Mouse (Mus musculus): ENCODE data around the gene Six5. TPM values are rescaled to one million over a fixed set of nuclear protein-coding genes. Genes with fewer than 3 reads are reported as not detected.

Six5 gene
- polyA plus RNA-seq, 1 experiment from 2014 or later, result 7.6 TPM

DNA sequence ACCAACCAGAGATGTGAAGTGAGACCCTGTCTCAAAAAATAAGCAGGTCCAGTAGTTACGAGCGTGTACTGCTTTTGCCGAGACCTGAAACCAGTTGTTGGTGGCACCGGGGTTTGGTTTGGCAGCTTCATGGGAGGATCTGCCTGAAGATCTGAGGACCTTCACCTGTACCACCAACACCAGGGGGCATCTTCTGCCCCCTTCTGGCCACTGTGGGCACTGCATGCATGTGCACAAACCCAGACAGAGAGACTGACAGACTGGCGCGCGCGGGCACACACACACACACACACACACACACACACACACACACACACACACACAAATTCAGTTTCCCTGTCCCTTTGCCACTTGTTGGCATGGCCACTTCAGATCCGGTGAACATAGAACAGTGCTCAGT lies 20.9 kb upstream of the Six5 start:
- ATAC-seq (replicated peaks; ENCODE audit: low FRiP score, low read depth), result no peak
- Histone ChIP-seq H3K4me1 (replicated peaks; ENCODE audit: insufficient read depth, low read length) (peaks cover 11% of the 10 kb centered on the region), H3K9ac (ENCODE audit: low read depth, low read length) (no peak overlapping the region), H3K27me3 (ENCODE audit: insufficient read depth, low read length) (no peaks in the 10 kb centered on the region), H3K36me3 (ENCODE audit: insufficient read depth, low read length) (no peaks in the 10 kb centered on the region; the same call in 1 of the 2 replicates), H3K9me3 (replicated peaks; ENCODE audit: low read length) (no peaks in the 10 kb centered on the region), H3K27ac (no peak overlapping the region), H3K4me3 (replicated peaks; ENCODE audit: low read depth, low read length) (no peak overlapping the region), H3K4me2 (ENCODE audit: low read length) (no peak overlapping the region)
- no peak for DNase-seq (ENCODE audit: low spot score)
- TF ChIP-seq CTCF (IDR thresholded peaks at IDR 0.05; ENCODE audit: low read depth), result peak; percentile 70
- WGBS, result 82% methylated on average over 9 of the region's 9 CpGs

DNA sequence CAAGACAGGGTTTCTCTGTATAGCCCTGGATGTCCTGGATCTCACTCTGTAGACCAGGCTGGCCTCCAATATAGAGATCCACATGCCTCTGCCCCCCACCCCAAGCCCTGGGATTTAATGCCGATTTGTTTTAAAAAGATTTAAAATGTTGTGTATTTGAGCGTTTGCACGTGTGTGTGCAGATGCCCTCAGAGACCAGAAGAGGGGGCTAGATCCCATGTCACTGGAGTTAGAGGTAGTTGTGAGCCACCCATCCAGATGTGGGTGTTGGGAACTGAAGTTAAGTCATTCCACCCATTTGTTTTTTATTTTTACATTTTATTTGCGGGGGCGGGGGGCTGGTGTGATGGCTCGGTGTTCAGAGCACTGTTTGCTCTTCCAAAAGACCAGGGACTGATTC lies 19.9 kb upstream of the Six5 start:
- peak; percentile 20; the same call in 1 of the 2 replicates for TF ChIP-seq CTCF (IDR thresholded peaks at IDR 0.05; ENCODE audit: low read depth)
- DNase-seq (ENCODE audit: low spot score) (no peak), ATAC-seq (replicated peaks; ENCODE audit: low FRiP score, low read depth) (no peak)
- Histone ChIP-seq H3K4me3 (replicated peaks; ENCODE audit: low read depth, low read length) (no peak overlapping the region), H3K27ac (no peak overlapping the region), H3K9ac (ENCODE audit: low read depth, low read length) (no peak overlapping the region), H3K27me3 (ENCODE audit: insufficient read depth, low read length) (no peaks in the 10 kb centered on the region), H3K4me2 (ENCODE audit: low read length) (no peak overlapping the region), H3K36me3 (ENCODE audit: insufficient read depth, low read length) (no peaks in the 10 kb centered on the region; the same call in 1 of the 2 replicates), H3K4me1 (replicated peaks; ENCODE audit: insufficient read depth, low read length) (peaks cover 11% of the 10 kb centered on the region), H3K9me3 (replicated peaks; ENCODE audit: low read length) (no peaks in the 10 kb centered on the region)
- 94% methylated on average over 6 of the region's 6 CpGs for WGBS

DNA sequence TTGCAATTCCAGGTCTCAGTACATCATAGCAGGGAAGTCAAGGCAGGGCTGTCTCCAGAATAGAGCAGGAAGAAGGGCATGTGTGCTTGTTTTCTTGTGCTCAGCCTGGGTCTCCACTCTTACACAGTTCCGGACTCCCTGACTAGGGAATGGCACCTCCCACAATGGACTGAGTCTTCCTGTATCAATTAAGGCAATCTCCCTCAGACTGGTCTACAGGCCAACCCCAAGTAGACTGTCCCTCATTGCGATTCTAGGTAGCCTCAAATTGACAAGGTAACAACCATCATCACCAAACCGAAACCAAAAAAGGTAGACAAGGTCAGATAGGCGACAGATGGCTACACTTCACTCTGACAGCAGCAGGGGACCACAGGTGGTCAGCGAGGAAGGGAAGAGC lies 19.2 kb upstream of the Six5 start:
- no peak for TF ChIP-seq CTCF (IDR thresholded peaks at IDR 0.05; ENCODE audit: low read depth)
- no peak overlapping the region; the same call in 1 of the 2 replicates for H3K27ac ChIP-seq
- H3K9me3 ChIP-seq (replicated peaks; ENCODE audit: low read length), result no peaks in the 10 kb centered on the region
- H3K4me2 ChIP-seq (ENCODE audit: low read length), result peak overlapping the region; percentile 81
- DNase-seq (ENCODE audit: low spot score), result no peak
- peak overlapping the region; percentile 43; the same call in 1 of the 2 replicates for H3K9ac ChIP-seq (ENCODE audit: low read depth, low read length)
- no peak for ATAC-seq (replicated peaks; ENCODE audit: low FRiP score, low read depth)
- peak overlapping the region; percentile 72; the same call in 1 of the 2 replicates for H3K4me3 ChIP-seq (replicated peaks; ENCODE audit: low read depth, low read length)
- peaks cover 11% of the 10 kb centered on the region for H3K4me1 ChIP-seq (replicated peaks; ENCODE audit: insufficient read depth, low read length)
- H3K36me3 ChIP-seq (ENCODE audit: insufficient read depth, low read length), result peaks cover 7% of the 10 kb centered on the region
- 46% methylated on average over 5 of the region's 5 CpGs for WGBS
- H3K27me3 ChIP-seq (ENCODE audit: insufficient read depth, low read length), result no peaks in the 10 kb centered on the region

DNA sequence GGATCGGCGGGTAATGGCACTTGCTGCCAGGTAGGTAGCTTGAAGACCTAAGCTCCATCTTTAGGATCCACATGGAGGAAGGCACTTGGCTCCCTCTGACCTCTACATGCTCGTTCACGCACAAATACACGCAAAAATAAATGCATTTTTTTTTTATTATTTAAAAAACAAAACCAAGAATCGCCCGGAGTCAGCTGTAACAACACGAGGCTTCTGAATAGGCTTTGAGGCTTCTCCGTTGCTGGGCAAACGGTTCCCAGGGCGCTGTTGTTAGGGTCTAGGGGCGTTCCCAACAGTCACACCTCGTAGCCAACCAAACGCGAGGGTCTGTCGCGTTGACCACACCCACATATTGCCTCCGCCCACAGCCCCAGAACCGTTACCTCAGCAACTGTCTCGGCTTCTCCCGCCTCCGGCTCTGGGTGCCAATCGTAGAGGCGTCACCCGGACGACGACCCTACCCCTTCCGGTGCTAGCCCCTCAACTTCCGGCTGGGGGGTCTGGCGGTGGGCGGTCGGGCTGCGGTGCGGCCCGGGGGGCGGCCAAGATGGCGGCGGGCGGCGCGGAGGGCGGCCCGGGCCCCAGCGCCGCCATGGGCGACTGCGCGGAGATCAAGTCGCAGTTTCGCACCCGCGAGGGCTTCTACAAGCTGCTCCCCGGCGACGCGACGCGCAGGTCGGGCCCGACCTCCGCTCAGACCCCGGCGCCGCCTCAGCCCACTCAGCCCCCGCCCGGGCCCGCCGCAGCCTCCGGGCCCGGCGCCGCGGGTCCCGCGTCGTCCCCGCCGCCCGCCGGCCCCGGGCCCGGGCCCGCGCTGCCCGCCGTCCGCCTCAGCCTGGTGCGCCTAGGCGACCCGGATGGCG lies 18.4 kb upstream of the Six5 start, which contains the start of gene Dmwd:
TSS of gene Dmwd (plus strand) at position 505 of the 863 bp plus-strand sequence.
- ATAC-seq (replicated peaks; ENCODE audit: low FRiP score, low read depth) (peak; percentile 99), DNase-seq (ENCODE audit: low spot score) (peak; percentile 99)
- TF ChIP-seq CTCF (IDR thresholded peaks at IDR 0.05; ENCODE audit: low read depth), result no peak

DNA sequence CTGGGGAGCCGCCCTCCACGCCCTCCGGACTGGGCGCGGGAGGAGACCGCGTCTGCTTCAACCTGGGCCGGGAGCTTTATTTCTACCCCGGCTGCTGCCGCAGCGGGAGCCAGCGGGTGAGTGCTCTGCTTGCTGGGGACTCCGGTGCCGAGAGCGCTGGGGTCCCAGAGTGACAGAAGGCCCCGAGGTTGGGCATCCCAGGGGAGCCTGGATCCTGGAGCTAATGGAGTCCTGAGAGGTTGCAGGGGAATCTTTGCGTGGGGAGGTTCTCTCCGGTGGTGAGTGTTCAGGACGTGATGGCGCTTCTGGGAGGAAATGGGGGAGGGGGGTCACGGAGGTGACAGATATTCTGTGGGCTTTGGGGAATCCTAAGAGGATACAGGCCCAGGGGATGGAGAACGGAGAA lies 17.8 kb upstream of the Six5 start:
- no peak for DNase-seq (ENCODE audit: low spot score)
- peaks cover 20% of the 10 kb centered on the region for H3K36me3 ChIP-seq (ENCODE audit: insufficient read depth, low read length)
- peak overlapping the region; percentile 92 for H3K27ac ChIP-seq
- peak overlapping the region; percentile 99 for H3K9ac ChIP-seq (ENCODE audit: low read depth, low read length)
- ATAC-seq (replicated peaks; ENCODE audit: low FRiP score, low read depth), result peak; percentile 5
- under 1% methylated on average over 20 of the region's 22 CpGs for WGBS
- H3K9me3 ChIP-seq (replicated peaks; ENCODE audit: low read length), result no peaks in the 10 kb centered on the region
- H3K27me3 ChIP-seq (ENCODE audit: insufficient read depth, low read length), result no peaks in the 10 kb centered on the region
- no peak for TF ChIP-seq CTCF (IDR thresholded peaks at IDR 0.05; ENCODE audit: low read depth)
- peaks cover 11% of the 10 kb centered on the region for H3K4me1 ChIP-seq (replicated peaks; ENCODE audit: insufficient read depth, low read length)
- H3K4me3 ChIP-seq (replicated peaks; ENCODE audit: low read depth, low read length), result peak overlapping the region; percentile 72
- H3K4me2 ChIP-seq (ENCODE audit: low read length), result peak overlapping the region; percentile 81

More for the DNA sequence above, 18.4 kb upstream of the Six5 start, which contains the start of gene Dmwd:
- H3K4me3 ChIP-seq (replicated peaks; ENCODE audit: low read depth, low read length), result peak within 1 kb of the TSS; percentile 72
- peak within 1 kb of the TSS; percentile 81 for H3K4me2 ChIP-seq (ENCODE audit: low read length)
- H3K4me1 ChIP-seq (replicated peaks; ENCODE audit: insufficient read depth, low read length), result peaks cover 11% of the 10 kb centered on the region
- peak within 1 kb of the TSS; percentile 92 for H3K27ac ChIP-seq
- H3K36me3 ChIP-seq (ENCODE audit: insufficient read depth, low read length), result peaks cover 14% of the 10 kb centered on the region
- no peaks in the 10 kb centered on the region for H3K27me3 ChIP-seq (ENCODE audit: insufficient read depth, low read length)
- WGBS, result under 1% methylated on average over 89 of the region's 91 CpGs
- H3K9ac ChIP-seq (ENCODE audit: low read depth, low read length), result peak within 1 kb of the TSS; percentile 99
- H3K9me3 ChIP-seq (replicated peaks; ENCODE audit: low read length), result no peaks in the 10 kb centered on the region

DNA sequence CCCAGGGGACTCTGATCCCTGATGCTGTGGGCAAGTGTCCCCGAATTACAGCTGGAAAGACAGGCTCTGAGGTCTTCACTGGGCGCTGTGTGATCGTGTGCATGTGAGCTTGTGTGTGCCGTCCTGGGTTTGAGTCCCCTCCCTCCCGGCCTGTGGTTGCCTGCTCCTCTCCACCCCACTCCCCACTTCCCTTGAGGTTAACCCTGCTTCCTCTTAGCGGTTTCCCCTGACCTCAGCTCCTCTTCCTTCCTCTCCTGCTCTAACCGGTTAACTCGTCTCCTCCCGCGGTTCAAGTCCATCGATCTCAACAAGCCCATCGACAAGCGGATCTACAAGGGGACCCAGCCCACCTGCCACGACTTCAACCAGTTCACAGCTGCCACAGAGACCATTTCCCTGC lies 16.6 kb upstream of the Six5 start:
- ATAC-seq (replicated peaks; ENCODE audit: low FRiP score, low read depth) (no peak), DNase-seq (ENCODE audit: low spot score) (no peak)
- no peak for TF ChIP-seq CTCF (IDR thresholded peaks at IDR 0.05; ENCODE audit: low read depth)
- Histone ChIP-seq H3K27ac (no peak overlapping the region), H3K4me2 (ENCODE audit: low read length) (peak overlapping the region; percentile 81), H3K9me3 (replicated peaks; ENCODE audit: low read length) (no peaks in the 10 kb centered on the region), H3K9ac (ENCODE audit: low read depth, low read length) (peak overlapping the region; percentile 99; the same call in 1 of the 2 replicates), H3K4me3 (replicated peaks; ENCODE audit: low read depth, low read length) (peak overlapping the region; percentile 72; the same call in 1 of the 2 replicates), H3K36me3 (ENCODE audit: insufficient read depth, low read length) (peaks cover 28% of the 10 kb centered on the region), H3K4me1 (replicated peaks; ENCODE audit: insufficient read depth, low read length) (peaks cover 17% of the 10 kb centered on the region), H3K27me3 (ENCODE audit: insufficient read depth, low read length) (no peaks in the 10 kb centered on the region)
- WGBS, result 38% methylated on average over 14 of the region's 14 CpGs
